Mouse (Mus musculus) spleen, postnatal 10 days (tissue): ENCODE measurements around the gene Acads.

Source experiments
- DNase-seq, 2 experiments: peaks; one replicate each; pipeline ENCODE4 v3.0.0; 2021 to 2022; ENCODE audit warnings: low spot score in 2 of 2

Acads gene

DNA sequence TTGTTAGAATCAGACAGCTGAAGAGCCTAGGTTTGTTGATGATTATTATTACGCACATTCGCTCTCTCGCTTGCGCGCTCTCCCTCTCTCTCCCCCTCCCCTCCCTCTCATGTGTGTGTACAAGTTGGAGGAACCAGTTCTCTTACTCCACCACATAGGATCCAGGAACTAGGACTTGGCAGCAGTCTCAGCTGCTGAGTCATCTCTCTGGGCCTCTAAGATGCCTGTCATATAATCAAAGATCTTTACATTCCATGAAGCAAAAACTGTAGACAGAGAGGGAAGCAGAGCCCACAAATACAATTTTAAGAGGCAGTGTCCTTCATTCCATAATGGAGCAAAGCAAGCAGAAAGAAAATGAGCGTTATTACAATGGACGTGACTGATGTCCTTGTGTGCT lies 47.0 kb downstream of the Acads start:
- peak in 1 of 2 experiments; percentile 62 for DNase-seq

DNA sequence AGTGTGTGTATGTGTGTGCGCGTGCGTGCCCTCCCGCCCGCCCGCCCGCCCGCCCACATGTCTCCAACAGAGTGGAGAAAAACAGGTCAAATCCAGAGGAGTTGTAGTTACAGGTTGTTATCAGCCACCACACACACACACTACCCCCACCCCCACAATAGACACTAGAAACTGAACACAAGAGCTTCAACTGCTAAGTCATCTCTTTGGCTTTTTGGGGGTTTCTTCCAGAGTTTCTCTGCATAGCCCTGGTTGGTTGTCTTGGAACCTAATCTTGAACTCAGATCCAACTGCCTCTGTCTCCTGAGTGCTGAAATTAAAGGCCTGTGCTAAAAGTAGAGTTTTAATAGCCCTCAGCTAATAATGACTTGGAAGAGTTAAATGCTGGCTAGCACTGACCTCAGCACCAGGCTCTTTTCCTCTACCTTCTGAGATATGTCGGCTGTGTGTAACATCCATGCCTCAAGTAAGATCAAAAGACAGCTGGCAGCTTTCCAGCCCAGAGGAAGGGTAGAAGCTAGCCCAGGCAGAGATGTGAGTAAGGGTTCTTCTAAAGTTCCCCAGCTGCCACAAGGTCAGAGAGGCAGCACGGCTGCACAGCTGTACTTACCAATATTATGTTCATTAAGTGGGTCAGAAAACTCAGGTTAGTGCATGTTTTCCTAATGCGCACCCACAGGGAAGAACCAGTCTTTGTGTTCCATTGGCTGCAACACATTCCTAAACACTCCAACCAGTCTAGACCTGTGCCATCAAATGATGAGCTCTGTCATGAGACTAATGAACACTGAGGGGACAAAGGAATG lies 47.8 kb downstream of the Acads start:
- peak; percentile 53 to 58 for DNase-seq

GRCm38 (mm10) chr5:115070457-115070856 lies 48.7 kb downstream of the Acads start:
- peak; percentile 40 to 41 for DNase-seq

GRCm38 (mm10) chr5:115069611-115070010 lies 49.5 kb downstream of the Acads start:
- DNase-seq = no peak

- peak; percentile 37 to 52 for DNase-seq
These were observed 50.3 kb downstream of the Acads start for GRCm38 (mm10) chr5:115068671-115069421.

DNA sequence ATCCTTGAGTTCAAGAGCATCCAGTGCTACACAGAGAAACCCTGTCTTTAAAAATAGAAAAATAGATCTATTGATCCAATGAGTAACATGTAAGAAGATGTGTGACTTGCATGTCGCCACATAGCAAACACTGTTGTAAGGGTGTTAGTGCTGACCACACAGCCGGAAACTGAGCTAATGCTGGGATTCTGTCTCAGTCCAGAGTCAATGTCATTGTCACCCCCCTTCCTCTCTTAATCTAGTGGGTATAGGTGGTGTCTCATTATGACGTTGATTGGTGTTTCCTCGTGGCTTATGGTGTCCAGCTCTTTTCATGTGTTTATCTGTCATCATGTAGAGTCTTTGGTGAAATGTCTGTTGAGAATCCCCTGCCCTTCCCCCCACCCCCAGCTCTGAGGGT lies 52.9 kb downstream of the Acads start:
- DNase-seq = no peak

GRCm38 (mm10) chr5:115063391-115063790 lies 55.8 kb downstream of the Acads start:
- no peak for DNase-seq

DNA sequence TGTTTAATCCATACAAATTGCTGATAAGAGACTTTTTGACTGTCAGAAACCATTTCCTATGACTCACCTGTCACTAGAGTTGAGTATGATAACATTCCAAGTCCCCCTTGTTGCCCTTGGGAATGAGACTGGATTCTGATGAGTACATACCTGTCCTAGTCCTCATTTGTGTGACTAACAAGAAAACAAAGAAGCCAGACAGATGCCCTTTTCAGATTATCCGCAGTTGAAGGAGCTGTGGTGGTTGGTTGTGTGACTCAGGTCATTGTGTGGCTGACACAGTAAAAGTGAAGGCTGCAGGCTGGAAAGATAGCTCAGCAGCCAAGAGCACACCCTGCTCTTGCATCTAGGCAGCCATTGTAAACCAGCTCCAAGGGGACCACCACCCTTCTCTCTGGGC lies 56.6 kb downstream of the Acads start:
- no peak for DNase-seq

GRCm38 (mm10) chr5:115060977-115061376 lies 58.2 kb downstream of the Acads start:
- no peak for DNase-seq
